Mouse (Mus musculus) forebrain, embryonic 14.5 days (tissue): ENCODE data around the gene Nrros. TPM values are rescaled to one million over a fixed set of nuclear protein-coding genes. Genes with fewer than 3 reads are reported as not detected.

Source experiments
- ATAC-seq: fragments of 200-750 bp; cut with Nextera tagmentation; 2 replicates; pipeline ENCODE4 v1.8.0; 2017; ENCODE audit warnings: mild to moderate bottlenecking, moderate library complexity
- DNase-seq: peaks from one replicate; pipeline ENCODE4 v3.0.0-alpha.2; 2015; ENCODE audit warnings: low spot score
- H3K27ac ChIP-seq: fragments of 300-500 bp; sonication (generic); 2 replicates; pipeline ENCODE4 v1.5.1; 2014; ENCODE audit warnings: low read depth, mild to moderate bottlenecking, control low read depth, low read length, moderate library complexity
- H3K27me3 ChIP-seq: fragments of 300-500 bp; sonication (generic); replicated peaks from 2 replicates; pipeline ENCODE4 v1.6.1; 2014; ENCODE audit warnings: low read length, control low read depth, mixed read lengths; ENCODE audit not compliant: control insufficient read depth, insufficient read depth
- H3K36me3 ChIP-seq: fragments of 300-500 bp; sonication (generic); 2 replicates; pipeline ENCODE4 v1.6.1; 2014; ENCODE audit warnings: low read length, control low read depth; ENCODE audit not compliant: control insufficient read depth, insufficient read depth
- H3K4me1 ChIP-seq: fragments of 300-500 bp; sonication (generic); 2 replicates; pipeline ENCODE4 v1.6.1; 2014; ENCODE audit warnings: antibody characterized with exemption, low read length, control low read depth; ENCODE audit not compliant: control insufficient read depth, insufficient read depth
- H3K4me2 ChIP-seq: fragments of 300-500 bp; sonication (generic); 2 replicates; pipeline ENCODE4 v1.6.1; 2014; ENCODE audit warnings: mild to moderate bottlenecking, control low read depth, low read length
- H3K4me3 ChIP-seq: fragments of 300-500 bp; sonication (generic); 2 replicates; pipeline ENCODE4 v1.5.1; 2014; ENCODE audit warnings: low read depth, low read length, control low read depth
- H3K9ac ChIP-seq: fragments of 300-500 bp; sonication (generic); 2 replicates; pipeline ENCODE4 v1.6.1; 2014; ENCODE audit warnings: mild to moderate bottlenecking, low read length, control low read depth, moderate library complexity
- H3K9me3 ChIP-seq: fragments of 300-500 bp; sonication (generic); replicated peaks from 2 replicates; pipeline ENCODE4 v1.6.1; 2016; ENCODE audit warnings: low read length, control low read depth, mixed read lengths; ENCODE audit not compliant: control insufficient read depth
- WGBS: fragments of 180-500 bp; shearing (Covaris S2); extraction: QIAGEN DNeasy Blood & Tissue Kit; methylation state at CpG from one replicate; pipeline ENCODE4 v1.1.7; 2014; 5-methylcytosine and 5-hydroxymethylcytosine counted together
- polyA plus RNA-seq: library from polyadenylated mRNA; unstranded; fragments of >200 nt; fragmentation: Nextera tagmentation; extraction: Ambion mirVana; gene quantifications from 2 replicates; pipeline ENCODE4 v1.2.1, GENCODE M21; 2014

Gene Nrros
- polyA plus RNA-seq, 1 experiment from 2014 or later = 7.9 TPM

DNA sequence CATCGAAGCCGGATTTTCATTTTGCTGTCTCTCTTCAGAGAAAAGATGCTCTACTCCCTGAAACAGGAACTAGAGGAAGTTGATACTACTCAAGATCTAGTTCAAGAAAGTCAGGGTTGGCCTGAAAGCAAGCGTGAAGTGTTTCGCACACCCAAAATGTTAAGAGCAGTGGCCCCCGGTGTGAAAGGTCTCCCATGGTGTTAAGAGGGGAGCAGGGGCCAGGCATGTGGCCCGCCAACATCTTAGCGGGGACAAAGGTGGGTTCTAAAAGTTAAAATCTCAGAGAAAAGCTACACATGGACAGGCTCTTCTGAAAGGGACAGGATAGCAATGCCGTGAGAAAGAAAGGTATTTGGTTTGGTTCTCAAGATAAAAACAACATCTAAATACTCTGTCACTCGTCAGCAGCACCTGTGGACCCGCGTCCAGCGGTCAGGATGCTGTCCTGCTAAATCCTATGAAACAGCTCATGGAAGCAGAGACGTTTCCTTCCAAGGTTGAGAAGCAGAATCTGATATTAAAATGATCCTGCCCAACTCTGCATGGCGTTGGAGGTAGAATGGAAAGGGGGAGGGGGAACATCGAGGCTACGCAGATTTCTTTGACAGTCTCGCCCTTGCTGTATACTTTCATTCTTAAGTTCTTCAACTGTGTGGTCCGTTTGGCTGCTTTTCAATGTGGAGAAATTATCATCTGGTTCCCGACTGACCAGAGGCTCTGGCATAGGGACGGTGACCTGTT, 35.8 kb downstream of the Nrros start:
- H3K4me3 ChIP-seq = no peak overlapping the region
- no peaks in the 10 kb centered on the region for H3K27me3 ChIP-seq
- DNase-seq (no peak), ATAC-seq (no peak)
- no peak overlapping the region for H3K27ac ChIP-seq
- no peaks in the 10 kb centered on the region for H3K36me3 ChIP-seq
- 85% methylated on average over 20 of the region's 20 CpGs for whole genome bisulfite sequencing
- H3K9me3 ChIP-seq = no peaks in the 10 kb centered on the region
- H3K9ac ChIP-seq = no peak overlapping the region
- H3K4me2 ChIP-seq = no peak overlapping the region
- no peaks in the 10 kb centered on the region for H3K4me1 ChIP-seq

DNA sequence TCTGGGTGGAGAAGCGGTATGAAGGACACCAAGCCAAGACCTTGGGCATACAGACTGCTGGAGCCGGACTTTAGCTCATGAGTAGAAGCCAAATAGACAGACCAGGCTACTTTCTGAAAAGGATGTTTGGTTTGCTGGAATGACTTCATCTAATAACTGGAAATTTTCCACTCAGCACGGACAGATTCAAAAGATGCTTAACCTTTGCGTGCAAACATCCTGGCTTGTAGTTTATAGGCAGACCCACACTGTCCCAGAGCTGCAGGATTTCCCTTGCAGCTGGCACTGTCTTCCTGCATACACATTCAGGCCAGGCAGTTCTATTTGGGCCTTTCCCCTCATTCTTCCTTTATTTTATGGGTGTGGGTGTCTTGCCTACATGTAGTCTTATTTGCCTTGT, 38.3 kb downstream of the Nrros start:
- 92% methylated on average over 4 of the region's 4 CpGs for WGBS
- ATAC-seq = no peak
- DNase-seq = no peak
- no peaks in the 10 kb centered on the region for H3K27me3 ChIP-seq
- no peak overlapping the region for H3K9ac ChIP-seq
- H3K27ac ChIP-seq = no peak overlapping the region
- H3K4me1 ChIP-seq = no peaks in the 10 kb centered on the region
- H3K9me3 ChIP-seq = no peaks in the 10 kb centered on the region
- H3K36me3 ChIP-seq = no peaks in the 10 kb centered on the region
- H3K4me3 ChIP-seq = no peak overlapping the region
- no peak overlapping the region for H3K4me2 ChIP-seq

DNA sequence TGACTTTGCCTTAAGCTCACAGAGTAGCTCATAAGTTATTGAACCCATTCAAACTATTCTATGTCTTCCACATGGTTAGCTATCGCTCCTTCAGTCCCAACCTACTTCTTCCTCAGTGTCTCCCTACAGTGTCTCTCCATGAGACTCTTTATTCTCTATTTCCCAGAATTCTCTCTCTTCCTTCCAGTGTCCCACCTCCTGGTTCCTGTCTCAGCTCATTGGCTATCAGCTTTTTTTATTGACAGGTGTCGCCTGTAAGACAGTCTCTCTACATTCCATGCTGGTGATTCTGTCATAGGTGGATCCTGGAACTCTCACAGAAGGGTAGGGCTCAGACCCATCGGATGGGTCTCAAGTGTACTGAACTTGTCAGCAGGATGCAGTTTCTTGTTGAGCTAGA, 40.0 kb downstream of the Nrros start:
- Histone ChIP-seq H3K9ac (no peak overlapping the region), H3K4me1 (no peaks in the 10 kb centered on the region), H3K27ac (no peak overlapping the region), H3K36me3 (no peaks in the 10 kb centered on the region), H3K4me2 (no peak overlapping the region), H3K27me3 (no peaks in the 10 kb centered on the region), H3K9me3 (no peaks in the 10 kb centered on the region), H3K4me3 (no peak overlapping the region)
- WGBS = 84% methylated on average over 3 of the region's 3 CpGs
- ATAC-seq (no peak), DNase-seq (no peak)

DNA sequence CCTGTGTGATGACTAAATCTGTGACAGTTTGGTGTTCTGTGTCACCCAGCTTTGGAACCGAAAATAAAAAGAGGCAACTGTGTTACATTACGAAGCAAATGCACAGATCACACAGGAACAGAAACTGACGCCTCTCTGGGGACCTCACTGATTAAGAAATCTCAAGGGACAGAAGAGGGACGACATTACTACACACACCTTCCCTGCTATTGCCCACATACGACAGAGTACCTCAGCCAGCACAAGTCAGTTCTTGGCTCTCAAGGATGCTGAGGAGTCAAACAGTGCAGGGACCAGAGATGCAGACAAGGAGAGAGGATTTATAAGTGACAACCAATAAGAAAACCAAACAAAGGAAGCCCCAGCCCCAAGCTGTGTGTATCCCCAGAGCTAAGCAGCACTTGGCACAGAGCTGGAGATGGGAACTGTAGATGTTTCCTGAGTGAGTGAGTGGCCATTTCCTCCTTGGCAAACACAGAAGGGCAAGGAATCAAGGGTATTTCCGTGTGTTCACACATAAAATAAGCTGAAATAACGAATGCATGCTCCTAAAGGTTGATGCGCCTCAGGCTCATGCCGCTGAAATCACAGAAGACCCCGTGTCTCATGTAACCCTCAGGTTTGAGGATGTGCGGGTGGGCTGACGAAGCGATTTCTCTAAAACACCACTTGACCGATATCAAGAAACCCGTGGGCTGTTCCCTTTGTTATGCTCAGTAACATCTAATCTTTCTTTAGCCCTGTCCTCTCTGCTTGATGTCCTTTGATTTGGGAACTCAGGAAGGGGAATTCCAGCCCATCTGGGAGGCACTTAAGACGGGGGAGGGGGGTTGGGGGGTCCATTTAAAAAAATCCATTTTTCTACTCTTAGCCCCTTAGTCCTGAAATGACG, 40.7 kb downstream of the Nrros start:
- ATAC-seq (no peak), DNase-seq (no peak)
- Histone ChIP-seq H3K4me2 (no peak overlapping the region), H3K4me3 (no peak overlapping the region), H3K9ac (no peak overlapping the region), H3K27ac (no peak overlapping the region), H3K4me1 (no peaks in the 10 kb centered on the region), H3K27me3 (no peaks in the 10 kb centered on the region), H3K9me3 (no peaks in the 10 kb centered on the region), H3K36me3 (no peaks in the 10 kb centered on the region)
- WGBS = 71% methylated on average over 17 of the region's 17 CpGs

DNA sequence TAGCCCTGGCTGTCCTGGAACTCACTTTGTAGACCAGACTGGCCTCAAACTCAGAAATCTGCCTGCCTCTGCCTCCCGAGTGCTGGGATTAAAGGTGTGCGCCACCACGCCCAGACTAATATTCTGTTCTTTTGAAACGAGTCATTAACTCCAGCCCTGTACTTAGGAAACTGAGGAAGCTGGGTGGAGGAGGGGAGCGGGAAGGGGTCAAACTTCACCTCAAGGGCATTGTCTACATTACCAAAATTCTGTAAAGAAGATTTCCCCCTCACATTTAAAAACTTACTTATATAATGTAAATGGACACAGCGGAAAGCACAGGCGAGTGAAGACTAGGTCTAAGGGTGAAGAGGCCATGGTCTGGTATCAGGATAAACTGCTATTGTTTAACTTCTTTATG, 41.4 kb downstream of the Nrros start:
- H3K4me2 ChIP-seq = no peak overlapping the region
- H3K36me3 ChIP-seq = no peaks in the 10 kb centered on the region
- H3K27ac ChIP-seq = no peak overlapping the region
- H3K4me1 ChIP-seq = no peaks in the 10 kb centered on the region
- no peak overlapping the region for H3K9ac ChIP-seq
- H3K27me3 ChIP-seq = no peaks in the 10 kb centered on the region
- ATAC-seq (no peak), DNase-seq (no peak)
- no peak overlapping the region for H3K4me3 ChIP-seq
- no peaks in the 10 kb centered on the region for H3K9me3 ChIP-seq
- 87% methylated on average over 7 of the region's 7 CpGs for WGBS

DNA sequence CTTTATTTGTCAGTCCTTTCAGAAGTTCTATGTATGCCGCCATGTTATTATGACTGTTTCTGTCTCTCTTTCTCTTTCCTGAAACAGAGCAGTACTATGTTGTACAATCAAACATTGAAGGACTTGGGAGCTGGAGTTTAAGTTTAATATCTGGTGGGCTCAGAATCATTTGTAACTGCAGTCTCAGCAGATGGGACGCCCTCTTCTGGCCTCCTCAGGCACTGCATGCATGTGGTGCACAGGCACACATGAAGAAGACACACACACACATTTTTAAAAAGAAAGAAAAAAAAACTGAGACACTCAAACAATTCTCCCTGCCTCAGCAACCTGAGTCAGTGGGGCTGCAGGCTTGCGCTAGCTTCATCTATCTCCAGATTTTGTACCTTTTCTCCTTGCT, 44.9 kb downstream of the Nrros start:
- Histone ChIP-seq H3K4me2 (no peak overlapping the region), H3K9ac (no peak overlapping the region), H3K27me3 (no peaks in the 10 kb centered on the region), H3K4me3 (no peak overlapping the region), H3K4me1 (no peaks in the 10 kb centered on the region), H3K9me3 (no peaks in the 10 kb centered on the region), H3K36me3 (no peaks in the 10 kb centered on the region), H3K27ac (no peak overlapping the region)
- ATAC-seq (no peak), DNase-seq (no peak)
- WGBS = 70% methylated on average over 3 of the region's 3 CpGs

DNA sequence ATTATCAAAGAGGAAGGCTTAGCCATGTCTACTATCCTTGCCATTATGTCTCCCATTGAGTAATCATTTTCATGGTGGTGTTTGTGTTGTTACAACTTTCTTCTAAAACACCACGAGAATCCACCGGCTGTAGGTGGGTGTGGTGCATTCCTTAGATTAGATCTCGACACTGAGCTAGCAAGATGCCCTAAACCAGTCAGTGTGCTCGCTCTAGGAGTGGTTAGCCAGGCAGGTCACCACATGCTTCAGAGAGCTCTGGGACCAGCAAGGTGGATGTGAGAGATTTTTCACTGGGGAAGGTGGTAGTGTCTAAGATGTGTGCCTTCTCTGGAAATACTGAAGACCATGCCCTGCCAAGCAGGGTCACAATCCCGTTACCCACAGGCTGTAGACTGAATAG, 49.2 kb downstream of the Nrros start:
- Histone ChIP-seq H3K27me3 (no peaks in the 10 kb centered on the region), H3K9me3 (no peaks in the 10 kb centered on the region), H3K4me1 (no peaks in the 10 kb centered on the region), H3K27ac (no peak overlapping the region), H3K4me3 (no peak overlapping the region), H3K4me2 (no peak overlapping the region), H3K9ac (no peak overlapping the region), H3K36me3 (no peaks in the 10 kb centered on the region)
- no peak for DNase-seq
- no peak for ATAC-seq
- WGBS = 60% methylated on average over 5 of the region's 5 CpGs

DNA sequence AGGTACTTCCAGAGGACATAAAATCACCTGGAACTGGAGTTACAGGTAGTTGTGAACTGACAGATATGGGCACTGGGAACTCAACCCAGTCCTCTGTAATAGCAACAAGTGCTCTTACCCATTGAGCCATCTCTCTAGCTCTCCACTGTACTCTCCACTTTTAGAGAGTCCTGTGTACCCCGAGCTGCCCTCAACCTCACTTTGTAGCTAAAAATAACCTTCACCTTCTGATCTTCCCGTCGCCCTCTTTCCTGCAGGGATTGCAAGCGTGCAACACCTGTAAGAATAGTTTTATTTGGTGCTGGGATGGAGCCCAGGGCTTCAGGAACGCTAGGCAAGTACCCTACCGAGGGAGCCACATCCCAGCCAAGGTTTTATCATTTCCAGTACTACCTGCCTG, 49.6 kb downstream of the Nrros start:
- 70% methylated on average over 6 of the region's 6 CpGs for WGBS
- no peak overlapping the region for H3K4me3 ChIP-seq
- no peaks in the 10 kb centered on the region for H3K36me3 ChIP-seq
- no peak overlapping the region for H3K27ac ChIP-seq
- ATAC-seq (no peak), DNase-seq (no peak)
- no peaks in the 10 kb centered on the region for H3K4me1 ChIP-seq
- no peak overlapping the region for H3K4me2 ChIP-seq
- H3K9me3 ChIP-seq = no peaks in the 10 kb centered on the region
- no peaks in the 10 kb centered on the region for H3K27me3 ChIP-seq
- no peak overlapping the region for H3K9ac ChIP-seq
